Mouse (Mus musculus) mature B cell (primary cell): ENCODE measurements around the gene Ccdc171.
"Not testable (repeated sequence)": the region's sequence is repeated elsewhere in the genome, so short reads cannot be mapped to it uniquely, and the experiment has no call there.

Experiments used
- in situ Hi-C: fragments of 300-500 bp; cut with MboI; formaldehyde crosslinking; loops from 2 replicates; pipeline ENCODE4 v1.14.3; 2019

Gene Ccdc171

DNA sequence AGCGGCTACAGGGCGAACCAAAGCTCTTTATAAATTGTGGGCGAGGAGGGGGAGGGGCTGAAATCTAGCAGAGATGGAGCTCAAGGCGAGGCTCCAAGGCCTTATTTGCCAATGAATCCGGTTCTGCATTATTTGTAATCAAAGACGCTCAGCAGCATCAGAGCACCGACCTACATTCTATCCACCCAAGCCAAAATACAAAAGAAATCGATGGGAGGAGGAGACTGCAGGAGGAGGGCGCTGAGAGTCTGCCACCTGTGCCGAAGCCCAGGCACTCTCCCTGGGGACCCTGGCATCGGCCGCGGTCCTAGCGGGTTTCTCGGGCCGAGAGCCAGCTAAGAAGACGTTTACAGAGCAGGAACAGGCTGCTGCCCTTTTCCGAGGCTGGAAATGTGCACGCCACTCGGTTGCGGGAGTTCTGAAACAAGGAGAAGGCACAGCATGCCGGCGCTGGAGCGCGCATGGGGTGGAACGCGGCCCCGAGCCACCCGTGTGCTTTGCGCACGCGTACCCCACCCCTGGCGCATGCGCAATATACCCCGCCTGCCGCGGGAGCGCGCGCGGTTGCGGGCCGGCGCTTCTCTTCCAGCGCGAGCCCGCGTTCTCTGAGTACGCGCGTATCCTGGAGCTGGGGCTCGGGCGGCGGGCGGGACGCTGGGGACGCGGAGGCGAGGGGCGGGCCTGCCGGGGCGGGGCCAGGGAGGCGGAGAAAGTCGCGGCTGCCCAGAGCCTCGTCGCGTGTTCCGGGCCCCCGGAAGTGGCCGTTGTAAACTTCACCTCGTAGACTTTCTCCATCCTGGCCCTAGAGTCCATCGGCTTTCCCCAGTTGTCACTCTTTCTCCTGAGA lies at the start of gene Ccdc171:
Gene Ccdc171, plus strand, starts transcription at position 703 of the 847 bp plus-strand sequence.
- in situ Hi-C loops: loop anchor here (5.0 kb wide), 1 partner anchor 38 kb away; the partner anchor contains the start of gene Psip1

DNA sequence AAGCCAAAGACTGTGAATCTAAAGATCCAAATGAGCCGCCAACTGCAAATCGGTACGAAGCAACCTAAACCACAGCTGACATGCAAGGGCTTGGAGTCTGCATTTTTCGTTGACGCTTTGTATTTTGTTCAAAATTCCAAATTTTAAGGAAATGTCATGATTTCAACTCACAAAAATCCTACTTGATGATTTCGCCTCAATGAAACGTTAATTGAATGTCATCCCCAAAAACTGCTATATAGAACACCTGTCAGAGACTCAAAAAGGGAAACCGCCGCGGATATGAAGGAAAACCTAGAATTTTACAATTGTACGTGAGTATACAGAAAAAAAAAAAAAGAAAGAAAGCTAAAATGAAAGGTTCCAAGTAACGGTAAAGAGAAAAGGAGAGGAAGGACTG lies 40.1 kb upstream of the Ccdc171 start:
- in situ Hi-C loops: loop anchor here (5.0 kb wide), 1 partner anchor 37 kb away; no protein-coding TSS in a partner anchor

DNA sequence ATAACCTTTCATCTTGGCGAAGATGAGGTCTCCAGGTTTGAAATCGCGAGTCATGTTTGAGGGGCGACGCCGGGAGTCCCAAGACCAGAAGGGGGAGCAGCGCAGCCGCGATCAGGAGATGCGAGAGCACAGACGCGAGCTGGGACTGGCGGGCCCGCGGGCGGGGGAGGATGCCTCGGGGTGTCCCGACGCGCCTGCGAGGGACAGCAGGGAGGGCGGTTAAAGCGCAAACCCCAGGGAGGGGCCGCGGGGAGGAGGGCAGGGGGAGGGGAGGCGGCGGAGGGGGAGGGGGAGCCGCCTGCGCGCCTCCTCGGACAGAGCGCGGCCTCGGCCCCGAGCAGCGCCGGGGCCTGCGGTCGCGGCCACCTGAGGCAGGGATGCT lies 39.6 kb upstream of the Ccdc171 start:
- in situ Hi-C loops: loop anchor here (5.0 kb wide), 1 partner anchor 37 kb away; no protein-coding TSS in a partner anchor

DNA sequence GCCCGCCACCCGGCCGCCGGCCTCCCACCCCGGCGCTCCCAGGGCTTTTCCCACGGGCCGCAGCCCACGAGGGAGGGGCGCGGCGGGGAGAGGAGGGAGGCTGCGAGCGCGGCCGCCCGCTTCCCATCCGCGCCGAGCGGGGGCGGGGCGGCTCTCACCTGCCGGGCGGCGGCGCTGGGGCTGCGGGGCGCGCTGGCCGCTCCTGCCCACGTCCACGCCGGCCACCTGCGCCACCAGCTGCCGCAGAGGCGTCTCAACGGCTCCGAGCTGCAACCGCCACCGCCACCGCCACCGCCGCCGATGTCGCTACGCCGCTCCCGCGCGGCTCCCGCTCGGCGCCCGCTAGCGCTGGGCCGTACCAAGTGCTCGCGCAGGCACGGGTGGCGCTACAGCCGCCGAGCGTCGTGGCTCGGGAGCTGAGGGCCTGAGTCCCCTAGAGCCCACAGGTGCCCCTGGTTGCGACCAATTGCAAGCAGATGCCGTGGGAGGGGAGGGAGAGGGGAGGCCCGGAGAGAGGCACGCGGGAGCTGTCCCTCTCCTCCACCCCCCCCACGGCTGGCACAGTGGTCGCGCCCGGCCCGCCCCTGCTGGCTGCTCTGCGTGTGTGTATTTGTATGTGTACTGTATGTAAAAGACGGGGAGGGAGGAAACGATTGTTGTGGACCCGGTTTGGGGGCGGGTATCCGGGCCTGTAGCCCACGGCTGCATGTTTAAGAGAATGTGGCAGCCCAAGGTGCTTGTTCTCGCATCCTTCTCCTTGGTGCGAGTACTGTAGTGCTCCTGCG lies 39.0 kb upstream of the Ccdc171 start, which contains the start of gene Psip1:
Gene Psip1, minus strand, starts transcription at position 343 of the 785 bp plus-strand sequence.
- in situ Hi-C loops: loop anchor here (5.0 kb wide), 1 partner anchor 36 kb away; no protein-coding TSS in a partner anchor

DNA sequence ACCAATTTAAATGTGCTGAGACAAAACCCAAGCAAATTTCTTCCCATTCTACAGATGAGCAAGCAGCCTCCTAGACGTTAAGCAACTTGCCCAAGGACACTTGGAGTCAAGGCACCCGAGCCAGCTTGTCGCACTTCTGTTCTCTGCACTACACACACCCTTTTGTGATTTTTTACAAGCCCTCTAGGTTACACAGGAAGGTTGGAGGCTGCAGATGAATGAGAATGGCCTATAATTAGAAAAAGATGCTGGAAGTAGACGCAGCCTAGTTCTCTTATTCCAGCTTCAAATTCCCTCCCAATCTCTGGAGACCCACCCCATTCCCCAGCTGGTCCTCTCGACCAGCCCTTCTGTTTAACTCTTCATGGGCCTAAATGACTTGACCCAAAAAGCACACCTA lies 36.2 kb upstream of the Ccdc171 start:
- in situ Hi-C loops: loop anchor here (5.0 kb wide), 1 partner anchor 33 kb away; no protein-coding TSS in a partner anchor

DNA sequence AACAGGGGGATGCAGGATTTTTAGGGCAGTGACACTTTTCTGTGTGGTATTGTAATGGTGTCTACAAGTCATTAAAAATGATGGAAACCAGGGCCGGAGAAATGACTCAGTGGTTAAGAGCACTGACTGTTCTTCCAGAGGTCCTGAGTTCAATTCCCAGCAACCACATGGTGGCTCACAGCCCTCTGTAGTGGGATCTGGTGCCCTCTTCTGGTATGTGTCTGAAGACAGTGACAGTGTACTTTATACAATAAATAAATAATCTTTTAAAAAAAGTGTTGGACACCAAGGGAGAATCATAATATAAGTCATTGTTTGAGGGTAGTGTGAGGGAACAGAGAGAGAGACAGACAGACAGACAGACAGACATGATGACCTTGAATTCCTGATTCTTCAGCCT lies 32.2 kb upstream of the Ccdc171 start:
- in situ Hi-C loops: no loop called here

DNA sequence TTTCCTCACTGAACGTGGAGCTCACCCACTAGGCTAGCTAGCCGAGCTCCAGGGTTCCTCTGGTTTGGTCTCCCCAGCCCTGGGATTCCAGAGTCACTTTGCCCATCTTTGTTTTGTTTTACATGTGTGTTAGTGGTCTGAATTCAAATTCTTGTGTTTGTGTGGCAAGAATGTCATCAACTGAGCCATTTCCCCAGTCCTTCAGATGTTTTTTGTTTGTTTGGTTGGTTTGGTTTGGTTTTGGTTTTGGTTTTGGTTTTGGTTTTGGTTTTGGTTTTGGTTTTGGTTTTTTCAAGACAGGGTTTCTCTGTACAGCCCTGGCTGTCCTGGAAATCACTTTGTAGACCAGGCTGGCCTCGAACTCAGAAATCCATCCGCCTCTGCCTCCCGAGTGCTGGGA lies 28.3 kb upstream of the Ccdc171 start:
- in situ Hi-C loops: not testable (repeated sequence)

DNA sequence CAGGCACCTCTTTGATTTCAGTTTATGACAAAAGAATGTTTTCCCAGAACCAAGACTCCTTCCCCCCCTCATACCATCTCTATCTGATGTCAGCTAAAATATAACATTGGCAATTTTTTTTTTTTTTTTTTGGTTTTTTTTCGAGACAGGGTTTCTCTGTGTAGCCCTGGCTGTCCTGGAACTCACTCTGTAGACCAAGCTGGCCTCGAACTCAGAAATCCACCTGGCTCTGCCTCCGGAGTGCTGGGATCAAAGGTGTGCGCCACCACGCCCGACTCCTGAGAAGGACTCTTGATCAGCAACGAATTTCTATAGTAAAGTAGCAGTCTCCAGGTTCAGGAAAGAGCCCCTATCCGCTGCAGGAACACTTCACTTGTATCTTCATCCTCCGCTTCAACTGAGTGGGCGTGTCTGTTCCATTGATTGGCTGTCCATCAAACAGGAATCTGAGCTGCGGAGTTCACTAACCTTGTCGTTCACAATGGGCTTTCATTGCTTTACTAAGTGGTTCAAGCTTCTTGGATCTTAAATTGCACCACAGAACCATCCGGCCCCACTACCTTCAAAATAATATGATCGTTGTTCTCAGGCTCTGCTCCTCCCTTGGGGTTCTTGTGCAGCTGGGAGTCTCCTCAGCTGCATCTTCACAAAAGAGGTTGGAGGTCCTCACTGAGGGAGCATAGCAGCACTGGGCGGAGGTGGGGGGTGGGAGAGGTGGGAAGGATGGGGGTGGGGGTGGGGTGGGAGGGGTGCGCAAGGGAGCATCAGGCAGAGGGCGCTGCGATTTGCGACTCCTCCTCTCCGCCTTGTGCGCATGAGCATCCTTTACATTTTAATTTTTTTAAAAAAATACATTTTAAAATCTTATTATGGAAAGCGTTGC lies 24.9 kb upstream of the Ccdc171 start:
- in situ Hi-C loops: no loop called here

DNA sequence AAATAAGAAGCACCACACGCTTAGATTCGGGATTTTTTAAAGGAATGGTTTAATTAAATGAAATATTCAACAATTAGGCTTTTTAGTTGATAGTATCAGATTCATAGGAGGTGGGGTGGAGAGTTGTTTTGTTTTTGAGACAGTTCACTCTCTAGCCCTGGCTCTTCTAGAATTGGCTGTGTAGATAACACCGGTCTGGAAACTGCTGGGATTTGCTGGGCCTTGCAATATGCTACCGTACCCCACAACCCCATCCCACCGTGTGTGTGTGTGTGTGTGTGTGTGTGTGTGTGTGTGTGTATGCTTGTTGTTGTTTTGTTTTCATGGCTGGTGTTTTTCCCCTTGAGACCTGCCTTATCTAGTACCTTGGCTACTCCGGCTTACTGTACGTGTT lies 24.3 kb upstream of the Ccdc171 start:
- in situ Hi-C loops: no loop called here

DNA sequence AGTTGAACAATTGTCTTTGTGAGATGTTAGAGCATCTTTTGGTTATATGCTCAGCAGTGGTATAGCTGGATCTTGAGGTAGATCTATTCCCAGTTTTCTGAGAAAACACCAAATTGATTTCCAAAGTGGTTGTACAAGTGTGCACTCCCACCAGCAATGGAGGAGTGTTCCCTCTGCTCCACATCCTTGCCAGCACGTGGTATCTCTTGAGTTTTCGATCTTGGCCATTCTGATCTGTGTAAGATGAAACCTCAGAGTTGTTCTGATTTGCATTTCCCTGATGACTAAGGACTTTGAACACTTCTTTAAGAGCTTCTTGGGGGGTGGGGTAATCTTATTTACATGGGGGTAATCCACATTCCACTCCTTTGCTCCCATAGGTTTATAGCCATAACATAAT lies 15.7 kb upstream of the Ccdc171 start:
- in situ Hi-C loops: no loop called here

DNA sequence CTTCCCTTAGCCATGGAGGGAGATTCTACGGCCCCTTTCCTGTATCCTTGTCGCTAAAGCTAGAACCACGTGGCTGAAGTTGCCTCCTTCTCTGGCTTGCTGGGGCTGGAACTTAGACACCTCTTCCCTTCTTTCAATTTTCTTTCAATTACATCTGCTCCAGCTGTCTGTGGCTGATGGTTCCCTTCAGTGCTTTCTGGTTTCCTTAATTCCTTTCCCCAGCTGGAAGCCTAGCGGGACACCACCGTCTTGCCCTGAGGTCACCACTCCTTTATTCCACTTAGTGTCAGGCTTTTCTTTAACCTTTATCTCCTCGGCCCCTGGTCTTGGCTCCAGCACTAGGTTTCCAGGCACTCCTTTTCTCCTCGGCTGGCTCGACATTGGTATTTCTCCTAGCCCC lies 14.3 kb upstream of the Ccdc171 start:
- in situ Hi-C loops: no loop called here

DNA sequence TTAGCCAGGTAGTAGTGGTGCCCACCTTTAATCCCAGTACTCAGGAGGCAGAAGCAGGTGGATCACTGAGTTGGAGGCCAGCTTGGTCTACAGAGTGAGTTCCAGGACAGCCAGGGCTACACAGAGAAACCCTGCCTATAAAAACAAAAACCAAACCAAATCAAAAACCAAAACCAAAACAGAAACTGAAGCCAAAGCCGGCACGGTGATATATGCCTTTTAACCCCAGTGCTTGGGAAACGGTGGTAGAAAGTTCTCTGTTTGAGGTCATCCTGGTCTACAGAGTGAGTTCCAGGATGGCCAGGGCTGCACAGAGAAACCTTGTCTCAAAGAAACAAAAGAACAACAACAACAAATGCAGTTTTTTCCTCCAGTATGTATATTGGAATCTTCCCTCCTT lies 13.1 kb upstream of the Ccdc171 start:
- in situ Hi-C loops: no loop called here

DNA sequence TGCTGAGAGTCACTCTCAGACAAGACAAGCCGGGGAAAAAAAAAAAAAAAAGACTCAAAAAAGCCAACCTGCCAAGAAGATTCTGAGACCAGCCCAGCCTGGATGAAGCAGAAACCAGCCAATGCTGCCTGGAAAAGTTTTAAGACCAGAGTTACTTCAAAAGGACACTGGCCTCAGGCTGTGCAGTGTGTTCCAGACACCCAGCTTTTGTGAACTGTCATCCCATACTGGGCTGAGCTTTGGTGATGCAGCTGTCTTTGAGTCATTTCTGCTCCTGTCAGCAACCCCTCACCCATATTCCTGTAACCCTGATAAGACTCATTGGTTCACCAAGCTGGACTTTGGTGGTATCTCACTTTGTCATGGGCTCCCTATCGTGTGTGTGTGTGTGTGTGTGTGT lies 12.7 kb upstream of the Ccdc171 start:
- in situ Hi-C loops: no loop called here

DNA sequence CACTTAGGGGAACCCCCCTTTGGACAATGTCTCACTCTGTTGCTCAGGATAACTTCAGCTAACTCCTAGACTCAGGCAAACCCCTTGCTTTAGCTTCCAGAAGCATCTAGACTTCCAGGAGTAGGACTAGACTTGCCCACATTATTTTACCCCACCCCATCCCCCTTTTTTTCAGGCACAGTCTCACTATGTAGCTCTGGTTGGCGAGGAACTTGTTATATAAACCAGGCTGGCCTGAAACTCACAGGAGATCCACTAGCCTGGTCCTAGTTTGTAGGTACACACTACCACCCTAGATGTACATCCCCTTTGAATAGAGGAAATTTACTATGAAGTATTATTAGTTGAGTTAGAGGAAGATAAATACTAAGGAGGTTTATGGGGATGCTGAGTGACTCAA lies 11.2 kb upstream of the Ccdc171 start:
- in situ Hi-C loops: no loop called here

DNA sequence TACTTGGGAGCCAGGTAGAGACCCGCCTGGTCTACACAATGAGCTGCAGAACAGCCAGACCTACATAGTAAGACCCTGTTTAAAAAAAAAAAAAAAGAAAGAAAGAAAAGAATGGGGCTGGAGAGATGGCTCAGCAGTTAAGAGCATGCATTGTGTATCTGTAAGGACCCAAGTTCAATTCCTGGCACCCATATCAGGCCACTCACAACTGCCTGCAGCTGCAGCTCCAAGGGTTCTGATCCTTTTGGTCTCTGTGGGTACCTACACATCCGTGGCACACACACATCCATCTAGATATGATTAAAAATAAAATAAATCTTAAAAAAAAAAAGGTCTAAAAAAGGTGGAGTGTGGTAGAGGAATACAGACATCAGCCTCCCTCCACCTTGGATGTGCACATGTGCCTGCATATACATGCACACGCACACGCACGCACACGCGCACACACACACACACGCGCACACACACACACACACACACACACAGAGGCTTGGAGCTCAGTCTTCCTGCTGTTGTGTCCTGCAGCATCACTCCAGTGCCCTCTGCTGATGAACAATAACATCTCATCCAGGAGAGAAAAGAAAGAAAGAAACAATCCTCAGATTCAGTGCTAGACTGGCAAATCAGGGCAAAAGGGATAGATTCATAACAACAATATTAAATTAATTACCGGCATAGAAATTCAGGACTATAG lies 10.2 kb upstream of the Ccdc171 start:
- in situ Hi-C loops: no loop called here

DNA sequence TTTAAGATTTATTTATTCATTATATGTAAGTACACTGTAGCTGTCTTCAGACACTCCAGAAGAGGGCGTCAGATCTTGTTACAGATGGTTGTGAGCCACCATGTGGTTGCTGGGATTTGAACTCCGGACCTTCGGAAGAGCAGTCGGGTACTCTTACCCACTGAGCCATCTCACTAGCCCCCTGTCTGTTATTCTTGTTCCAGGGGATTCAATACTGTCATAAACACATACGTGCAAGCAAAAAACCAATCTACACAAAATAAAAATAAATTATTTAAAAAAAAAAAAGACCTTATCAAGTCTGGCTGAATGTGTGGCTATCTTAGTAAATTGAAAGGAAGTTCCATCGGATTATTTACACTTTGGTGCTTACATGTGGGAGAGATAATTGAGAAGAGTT lies 9.2 kb upstream of the Ccdc171 start:
- in situ Hi-C loops: not testable (repeated sequence)

DNA sequence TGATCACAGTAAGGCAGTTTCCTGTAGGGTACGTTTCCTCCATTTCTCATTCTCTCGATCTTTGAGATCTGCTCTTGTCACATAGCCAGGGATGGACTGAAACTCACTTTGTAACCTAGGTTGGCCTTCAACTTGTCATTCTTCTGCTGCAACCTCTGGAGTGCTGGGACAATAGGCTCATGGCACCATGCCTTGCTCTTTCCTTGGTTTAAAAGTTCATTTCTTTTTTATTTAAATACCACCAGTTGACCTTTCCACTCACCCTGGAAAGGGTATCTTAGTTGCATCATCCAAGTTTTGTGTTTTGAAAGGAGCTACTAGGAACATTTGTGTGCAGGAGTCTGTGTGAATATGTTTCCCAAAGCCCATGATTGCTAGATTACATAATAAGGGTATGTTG lies 6.2 kb upstream of the Ccdc171 start:
- in situ Hi-C loops: no loop called here

DNA sequence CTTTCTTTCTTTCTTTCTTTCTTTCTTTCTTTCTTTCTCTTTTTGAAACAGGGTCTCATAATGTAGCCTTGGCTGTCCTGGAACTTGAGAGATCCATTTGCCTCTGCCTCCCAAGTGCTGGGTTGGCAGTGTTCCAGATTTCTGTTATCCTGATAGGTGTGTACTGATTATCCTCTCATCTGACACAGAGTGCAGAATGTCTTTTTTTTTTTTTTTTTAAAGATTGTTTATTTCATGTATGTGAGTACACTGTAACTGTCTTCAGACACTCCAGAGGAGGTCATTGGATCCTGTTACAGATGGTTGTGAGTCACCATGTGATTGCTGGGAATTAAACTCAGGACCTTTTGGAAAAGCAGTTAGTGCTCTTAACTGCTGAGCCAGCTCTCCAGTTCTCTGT lies 5.5 kb upstream of the Ccdc171 start:
- in situ Hi-C loops: loop anchor here (5.0 kb wide), 1 partner anchor 33 kb away; the partner anchor contains the start of gene Psip1

DNA sequence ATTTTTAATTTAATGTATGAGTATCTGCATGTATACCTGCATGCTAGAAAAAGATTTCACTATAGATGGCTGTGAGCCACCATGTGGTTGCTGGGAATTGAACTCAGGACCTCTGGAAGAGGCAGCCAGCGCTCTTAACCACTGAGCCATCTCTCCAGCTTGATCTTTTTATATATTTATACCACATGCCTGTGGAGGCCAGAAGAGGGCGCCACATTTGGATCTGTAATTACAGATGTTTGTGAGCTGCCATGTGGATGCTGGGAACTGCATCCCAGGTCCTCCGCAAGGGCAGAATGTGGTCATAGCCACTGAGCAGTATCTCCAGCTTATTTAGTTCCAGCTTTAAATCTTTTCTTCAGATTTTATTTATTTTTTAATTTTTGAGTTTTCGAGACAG lies 5.0 kb upstream of the Ccdc171 start:
- in situ Hi-C loops: loop anchor here (5.0 kb wide), 1 partner anchor 33 kb away; the partner anchor contains the start of gene Psip1

DNA sequence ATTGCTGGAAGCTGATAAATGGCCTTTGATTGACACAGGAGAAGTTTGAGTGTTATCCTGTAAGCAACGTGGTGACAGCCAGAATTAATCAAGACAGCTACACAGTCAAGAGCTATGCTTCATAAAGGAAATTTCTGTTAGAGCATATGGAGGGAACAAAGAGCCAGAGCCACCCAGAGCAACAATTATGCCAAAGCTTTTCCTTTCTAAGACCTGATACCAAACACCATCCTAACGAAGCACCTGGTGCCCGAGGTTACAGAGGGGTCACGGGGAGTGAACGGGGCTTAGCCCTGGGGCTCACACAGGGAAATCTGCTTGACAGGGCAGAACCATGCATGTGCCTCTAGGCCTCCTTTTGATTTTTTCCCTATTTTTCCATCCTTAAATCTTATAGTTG lies 3.3 kb upstream of the Ccdc171 start:
- in situ Hi-C loops: loop anchor here (5.0 kb wide), 1 partner anchor 35 kb away; the partner anchor contains the start of gene Psip1

DNA sequence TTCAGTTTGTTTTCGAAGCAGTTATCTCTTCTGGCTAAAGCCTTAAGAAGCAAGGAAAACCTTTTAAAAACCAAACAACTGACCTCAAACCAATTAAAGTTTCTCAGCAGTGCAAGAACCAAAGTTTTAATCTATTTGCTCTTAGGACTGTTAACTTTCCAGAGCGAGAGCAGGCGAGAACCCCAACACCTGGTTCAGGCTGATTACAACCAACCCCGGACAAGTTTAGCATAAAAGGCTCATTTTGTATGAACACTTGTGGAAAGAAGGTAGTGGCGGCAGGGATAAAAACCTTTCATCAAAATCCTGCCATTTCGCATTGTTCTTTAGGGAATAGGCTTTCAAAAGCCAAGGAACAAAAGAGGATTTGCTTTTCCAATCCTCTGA lies 896 bp upstream of the Ccdc171 start:
- in situ Hi-C loops: loop anchor here (5.0 kb wide), 1 partner anchor 37 kb away; the partner anchor contains the start of gene Psip1
